Mouse (Mus musculus): ENCODE data around the gene Six4. TPM values are rescaled to one million over a fixed set of nuclear protein-coding genes. Genes with fewer than 3 reads are reported as not detected.
A peak's percentile ranks its signal among the peaks of the same experiment; 100 is the strongest.
"Not testable (repeated sequence)": the region's sequence is repeated elsewhere in the genome, so short reads cannot be mapped to it uniquely, and the experiment has no call there.

The Six4 gene
- polyA plus RNA-seq, 1 experiment from 2014 or later: 0.55 TPM

DNA sequence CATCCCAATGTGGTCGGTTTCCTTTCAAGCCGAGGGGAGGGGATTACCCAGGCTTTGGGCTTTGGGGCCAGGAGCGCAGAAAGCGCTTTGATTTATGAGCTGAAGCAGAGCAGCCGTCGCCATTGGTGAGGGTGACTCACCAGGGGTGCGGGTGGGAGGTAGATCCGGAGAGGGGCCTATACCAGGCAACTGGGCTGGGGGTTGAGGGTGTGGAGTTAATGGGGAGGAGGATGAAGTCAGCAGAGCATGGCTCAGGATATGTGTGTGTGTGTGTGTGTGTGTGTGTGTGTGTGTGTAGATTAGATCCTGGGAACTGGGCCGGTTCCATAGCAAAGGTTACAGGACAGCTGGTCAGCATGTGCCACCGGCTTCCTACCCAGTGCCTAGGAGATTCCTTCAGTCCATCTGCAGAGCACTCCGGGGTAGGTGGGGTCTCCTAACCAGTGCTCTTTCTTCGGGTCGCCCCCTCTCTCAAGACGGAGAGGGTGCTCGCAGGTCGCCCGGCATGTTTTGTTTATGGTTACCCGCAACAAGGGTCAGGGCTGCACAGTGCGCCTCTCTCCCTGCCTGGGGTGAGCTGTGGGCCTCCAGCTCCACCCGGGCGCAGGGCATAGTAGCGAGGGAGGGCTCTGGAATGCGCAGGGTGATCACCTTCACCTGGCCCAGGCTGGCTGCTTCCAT is 2.7 kb downstream of the Six4 start:
- ATAC-seq: peak; percentile 50
- H3K27me3 ChIP-seq (replicated peaks): peaks cover 8% of the 10 kb centered on the region; the same call in 1 of the 2 replicates
- WGBS: 4% methylated on average over 23 of the region's 23 CpGs
- no peaks in the 10 kb centered on the region for H3K36me3 ChIP-seq
- peak overlapping the region; percentile 99 for H3K4me2 ChIP-seq (replicated peaks)
- H3K9ac ChIP-seq: no peak overlapping the region; the same call in 1 of the 2 replicates
- peak overlapping the region; percentile 65 for H3K4me3 ChIP-seq (replicated peaks)
- H3K9me3 ChIP-seq: no peaks in the 10 kb centered on the region
- H3K27ac ChIP-seq: no peak overlapping the region
- H3K4me1 ChIP-seq (replicated peaks): peaks cover 23% of the 10 kb centered on the region

- no peak overlapping the region for H3K27ac ChIP-seq
- no peaks in the 10 kb centered on the region for H3K36me3 ChIP-seq
- peaks cover 22% of the 10 kb centered on the region for H3K4me1 ChIP-seq (replicated peaks)
- H3K4me2 ChIP-seq (replicated peaks): no peak overlapping the region
- WGBS: 80% methylated on average over 2 of the region's 2 CpGs
- H3K27me3 ChIP-seq (replicated peaks): peaks cover 6% of the 10 kb centered on the region; the same call in 1 of the 2 replicates
- H3K9ac ChIP-seq: no peak overlapping the region
- H3K9me3 ChIP-seq: no peaks in the 10 kb centered on the region
- H3K4me3 ChIP-seq (replicated peaks): no peak overlapping the region
- no peak for ATAC-seq
Observed at GRCm38 (mm10) chr12:73107821-73108220, 5.4 kb downstream of the Six4 start.

GRCm38 (mm10) chr12:73103713-73104112 is 9.5 kb downstream of the Six4 start:
- ATAC-seq: no peak
- Histone ChIP-seq H3K27me3 (replicated peaks) (no peaks in the 10 kb centered on the region), H3K4me3 (replicated peaks) (no peak overlapping the region), H3K27ac (no peak overlapping the region), H3K9me3 (no peaks in the 10 kb centered on the region), H3K4me2 (replicated peaks) (no peak overlapping the region), H3K9ac (no peak overlapping the region), H3K36me3 (no peaks in the 10 kb centered on the region), H3K4me1 (replicated peaks) (no peaks in the 10 kb centered on the region)
- 91% methylated on average over 12 of the region's 12 CpGs for WGBS

DNA sequence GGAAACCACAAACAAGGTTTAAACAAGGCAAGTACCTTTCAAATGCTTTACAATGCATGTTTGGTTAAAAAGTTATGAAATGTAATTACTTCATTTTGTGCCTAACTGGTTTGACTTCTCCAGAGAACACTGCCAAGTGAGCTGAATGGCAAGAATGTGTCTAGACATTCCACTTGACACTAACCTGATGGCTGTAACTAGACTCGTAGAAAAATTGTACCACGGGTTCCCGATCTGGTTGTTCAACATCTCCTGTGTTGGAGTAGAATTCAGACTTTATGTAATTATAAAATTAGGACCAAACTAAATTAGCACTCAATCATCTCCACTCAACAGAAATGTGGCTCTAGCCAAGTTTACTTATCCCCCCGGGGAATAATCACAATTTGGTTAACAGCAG is 14.7 kb downstream of the Six4 start:
- WGBS: 73% methylated on average over 4 of the region's 4 CpGs
- Histone ChIP-seq H3K9me3 (no peaks in the 10 kb centered on the region), H3K4me1 (replicated peaks) (no peaks in the 10 kb centered on the region), H3K36me3 (no peaks in the 10 kb centered on the region), H3K4me2 (replicated peaks) (no peak overlapping the region), H3K27ac (no peak overlapping the region), H3K4me3 (replicated peaks) (no peak overlapping the region), H3K27me3 (replicated peaks) (no peaks in the 10 kb centered on the region), H3K9ac (no peak overlapping the region)
- ATAC-seq: no peak

GRCm38 (mm10) chr12:73096177-73096576 is 17.1 kb downstream of the Six4 start:
- H3K9ac ChIP-seq; H3K4me1 ChIP-seq (replicated peaks); H3K27me3 ChIP-seq (replicated peaks); ATAC-seq; H3K9me3 ChIP-seq; H3K27ac ChIP-seq; H3K4me2 ChIP-seq (replicated peaks); H3K36me3 ChIP-seq; H3K4me3 ChIP-seq (replicated peaks): not testable (repeated sequence)
- 91% methylated on average over 5 of the region's 5 CpGs for WGBS

- Histone ChIP-seq H3K4me2 (replicated peaks) (no peak overlapping the region), H3K27ac (no peak overlapping the region), H3K4me3 (replicated peaks) (no peak overlapping the region), H3K9me3 (no peaks in the 10 kb centered on the region), H3K36me3 (no peaks in the 10 kb centered on the region), H3K27me3 (replicated peaks) (no peaks in the 10 kb centered on the region), H3K9ac (no peak overlapping the region), H3K4me1 (replicated peaks) (no peaks in the 10 kb centered on the region)
- 16% methylated on average over 2 of the region's 2 CpGs for WGBS
- 0 out of 2 replicates have a peak, but pooled peaks have one; percentile 45 for ATAC-seq
Observed at GRCm38 (mm10) chr12:73094605-73095004, 18.7 kb downstream of the Six4 start.

- ATAC-seq: no peak
- Histone ChIP-seq H3K36me3 (no peaks in the 10 kb centered on the region), H3K4me1 (replicated peaks) (no peaks in the 10 kb centered on the region), H3K4me3 (replicated peaks) (no peak overlapping the region), H3K27me3 (replicated peaks) (no peaks in the 10 kb centered on the region), H3K4me2 (replicated peaks) (no peak overlapping the region), H3K27ac (no peak overlapping the region), H3K9ac (no peak overlapping the region), H3K9me3 (no peaks in the 10 kb centered on the region)
- WGBS: 83% methylated on average over 2 of the region's 2 CpGs
Observed at GRCm38 (mm10) chr12:73094189-73094588, 19.1 kb downstream of the Six4 start.

GRCm38 (mm10) chr12:73090672-73091335 is 22.5 kb downstream of the Six4 start:
- Histone ChIP-seq H3K27me3 (replicated peaks) (no peaks in the 10 kb centered on the region), H3K4me3 (replicated peaks) (no peak overlapping the region), H3K36me3 (no peaks in the 10 kb centered on the region), H3K27ac (no peak overlapping the region), H3K9me3 (no peaks in the 10 kb centered on the region), H3K9ac (no peak overlapping the region), H3K4me1 (replicated peaks) (no peaks in the 10 kb centered on the region), H3K4me2 (replicated peaks) (no peak overlapping the region)
- no peak for ATAC-seq
- 56% methylated on average over 7 of the region's 7 CpGs for WGBS

- no peaks in the 10 kb centered on the region for H3K9me3 ChIP-seq
- H3K4me2 ChIP-seq (replicated peaks): no peak overlapping the region
- no peaks in the 10 kb centered on the region for H3K4me1 ChIP-seq (replicated peaks)
- H3K27me3 ChIP-seq (replicated peaks): no peaks in the 10 kb centered on the region
- H3K27ac ChIP-seq: no peak overlapping the region
- no peak for ATAC-seq
- H3K4me3 ChIP-seq (replicated peaks): no peak overlapping the region
- 62% methylated on average over 5 of the region's 5 CpGs for WGBS
- no peak overlapping the region for H3K9ac ChIP-seq
- H3K36me3 ChIP-seq: no peaks in the 10 kb centered on the region
Observed at GRCm38 (mm10) chr12:73088911-73089310, 24.3 kb downstream of the Six4 start.

DNA sequence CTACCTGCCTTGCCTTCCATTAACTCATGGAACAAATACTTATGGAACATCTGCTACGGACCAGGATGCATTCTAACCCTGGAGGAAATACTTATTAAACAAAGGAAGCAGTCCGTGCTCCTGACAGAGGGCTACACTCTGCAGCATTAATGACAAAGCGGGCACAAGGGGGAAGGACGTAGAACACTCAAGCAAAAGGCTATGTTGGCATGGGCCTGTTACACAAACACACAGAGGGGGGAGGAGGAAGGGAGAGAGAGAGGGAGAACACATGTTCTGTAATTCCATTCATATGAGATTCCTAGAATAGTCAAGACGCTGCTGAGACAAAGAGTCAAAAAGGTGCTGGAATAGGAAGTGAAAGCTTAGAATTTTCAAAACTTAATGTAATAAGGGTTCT is 24.8 kb downstream of the Six4 start:
- H3K36me3 ChIP-seq: no peaks in the 10 kb centered on the region
- no peaks in the 10 kb centered on the region for H3K4me1 ChIP-seq (replicated peaks)
- H3K9me3 ChIP-seq: no peaks in the 10 kb centered on the region
- WGBS: 59% methylated on average over 5 of the region's 5 CpGs
- H3K4me2 ChIP-seq (replicated peaks): no peak overlapping the region
- no peak overlapping the region for H3K4me3 ChIP-seq (replicated peaks)
- H3K27me3 ChIP-seq (replicated peaks): no peaks in the 10 kb centered on the region
- no peak for ATAC-seq
- H3K9ac ChIP-seq: no peak overlapping the region
- H3K27ac ChIP-seq: no peak overlapping the region

DNA sequence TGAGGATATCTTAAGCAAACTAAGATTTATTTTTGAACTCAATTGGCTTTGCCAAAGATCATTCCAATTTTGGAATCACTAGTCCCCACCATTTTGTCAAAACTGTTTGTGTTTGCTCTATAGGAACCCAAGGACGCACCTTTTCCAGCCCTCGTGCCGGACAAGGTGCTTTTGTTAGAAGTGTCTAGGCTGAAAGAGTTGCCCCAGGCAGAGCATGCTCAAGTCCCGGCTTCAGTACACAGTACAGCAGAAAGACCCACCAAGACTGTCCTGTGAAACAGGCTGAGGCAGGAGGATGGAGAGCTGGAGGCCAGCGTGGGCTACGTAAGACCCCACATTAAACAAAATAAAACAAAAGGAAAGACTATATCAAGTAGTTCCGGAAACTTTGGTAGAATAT is 26.2 kb downstream of the Six4 start:
- no peaks in the 10 kb centered on the region for H3K27me3 ChIP-seq (replicated peaks)
- no peak overlapping the region for H3K4me3 ChIP-seq (replicated peaks)
- no peaks in the 10 kb centered on the region for H3K36me3 ChIP-seq
- no peak overlapping the region for H3K4me2 ChIP-seq (replicated peaks)
- no peak overlapping the region for H3K27ac ChIP-seq
- H3K9ac ChIP-seq: no peak overlapping the region
- H3K4me1 ChIP-seq (replicated peaks): no peaks in the 10 kb centered on the region
- WGBS: 87% methylated on average over 7 of the region's 7 CpGs
- H3K9me3 ChIP-seq: no peaks in the 10 kb centered on the region
- ATAC-seq: no peak

- Histone ChIP-seq H3K4me2 (replicated peaks) (no peak overlapping the region), H3K36me3 (no peaks in the 10 kb centered on the region), H3K4me3 (replicated peaks) (no peak overlapping the region), H3K9me3 (no peaks in the 10 kb centered on the region), H3K27me3 (replicated peaks) (no peaks in the 10 kb centered on the region), H3K9ac (no peak overlapping the region), H3K4me1 (replicated peaks) (no peaks in the 10 kb centered on the region), H3K27ac (no peak overlapping the region)
- WGBS: 27% methylated on average over 11 of the region's 11 CpGs
- ATAC-seq: no peak
Observed at GRCm38 (mm10) chr12:73085739-73086630, 27.3 kb downstream of the Six4 start.

Measured in intestine, embryonic 15.5 days (tissue).